Mouse (Mus musculus): ENCODE measurements around the gene Gm5105. TPM values are rescaled to one million over a fixed set of nuclear protein-coding genes. Genes with fewer than 3 reads are reported as not detected.
A peak's percentile ranks its signal among the peaks of the same experiment; 100 is the strongest.

Gm5105 gene
- polyA plus RNA-seq, 1 experiment from 2014 or later: 0.12 TPM

GRCm38 (mm10) chr3:138071476-138072073 is 4.4 kb upstream of the Gm5105 start:
- H3K36me3 ChIP-seq (ENCODE audit: insufficient read depth, low read length): no peaks in the 10 kb centered on the region
- H3K27me3 ChIP-seq (ENCODE audit: insufficient read depth, low read length): no peaks in the 10 kb centered on the region
- no peak overlapping the region for H3K4me2 ChIP-seq (replicated peaks; ENCODE audit: low read depth, low read length)
- H3K27ac ChIP-seq (ENCODE audit: low read length): no peak overlapping the region
- H3K4me3 ChIP-seq (ENCODE audit: low read length): no peak overlapping the region
- WGBS: 77% methylated on average over 10 of the region's 10 CpGs
- ATAC-seq (ENCODE audit: low FRiP score, low TSS enrichment): no peak
- H3K9me3 ChIP-seq (ENCODE audit: low read length): no peaks in the 10 kb centered on the region
- H3K9ac ChIP-seq (replicated peaks; ENCODE audit: low read length): no peak overlapping the region
- H3K4me1 ChIP-seq (ENCODE audit: insufficient read depth, low read length): peaks cover 10% of the 10 kb centered on the region

GRCm38 (mm10) chr3:138071004-138071403 is 3.8 kb upstream of the Gm5105 start:
- no peak overlapping the region for H3K9ac ChIP-seq (replicated peaks; ENCODE audit: low read length)
- peaks cover 15% of the 10 kb centered on the region for H3K4me1 ChIP-seq (ENCODE audit: insufficient read depth, low read length)
- no peak for ATAC-seq (ENCODE audit: low FRiP score, low TSS enrichment)
- H3K27ac ChIP-seq (ENCODE audit: low read length): no peak overlapping the region
- no peak overlapping the region for H3K4me2 ChIP-seq (replicated peaks; ENCODE audit: low read depth, low read length)
- no peak overlapping the region for H3K4me3 ChIP-seq (ENCODE audit: low read length)
- 21% methylated on average over 1 of the region's 1 CpGs for WGBS
- H3K36me3 ChIP-seq (ENCODE audit: insufficient read depth, low read length): no peaks in the 10 kb centered on the region
- H3K9me3 ChIP-seq (ENCODE audit: low read length): no peaks in the 10 kb centered on the region
- no peaks in the 10 kb centered on the region for H3K27me3 ChIP-seq (ENCODE audit: insufficient read depth, low read length)

- Histone ChIP-seq H3K4me2 (replicated peaks; ENCODE audit: low read depth, low read length) (no peak overlapping the region), H3K9ac (replicated peaks; ENCODE audit: low read length) (no peak overlapping the region), H3K27me3 (ENCODE audit: insufficient read depth, low read length) (no peaks in the 10 kb centered on the region), H3K27ac (ENCODE audit: low read length) (no peak overlapping the region), H3K36me3 (ENCODE audit: insufficient read depth, low read length) (no peaks in the 10 kb centered on the region), H3K4me3 (ENCODE audit: low read length) (no peak overlapping the region), H3K4me1 (ENCODE audit: insufficient read depth, low read length) (peaks cover 26% of the 10 kb centered on the region), H3K9me3 (ENCODE audit: low read length) (no peaks in the 10 kb centered on the region)
- WGBS: 71% methylated on average over 18 of the region's 18 CpGs
- no peak for ATAC-seq (ENCODE audit: low FRiP score, low TSS enrichment)
Measured at GRCm38 (mm10) chr3:138069756-138070511, 2.7 kb upstream of the Gm5105 start.

GRCm38 (mm10) chr3:138068103-138068502 is 915 bp upstream of the Gm5105 start:
- 91% methylated on average over 12 of the region's 12 CpGs for WGBS
- H3K27me3 ChIP-seq (ENCODE audit: insufficient read depth, low read length): no peaks in the 10 kb centered on the region
- H3K4me1 ChIP-seq (ENCODE audit: insufficient read depth, low read length): peaks cover 39% of the 10 kb centered on the region
- H3K9ac ChIP-seq (replicated peaks; ENCODE audit: low read length): no peak overlapping the region
- no peak overlapping the region for H3K4me2 ChIP-seq (replicated peaks; ENCODE audit: low read depth, low read length)
- H3K4me3 ChIP-seq (ENCODE audit: low read length): no peak overlapping the region
- H3K9me3 ChIP-seq (ENCODE audit: low read length): no peaks in the 10 kb centered on the region
- no peak for ATAC-seq (ENCODE audit: low FRiP score, low TSS enrichment)
- H3K27ac ChIP-seq (ENCODE audit: low read length): no peak overlapping the region
- no peaks in the 10 kb centered on the region for H3K36me3 ChIP-seq (ENCODE audit: insufficient read depth, low read length)

GRCm38 (mm10) chr3:138066348-138066856 is 786 bp downstream of the Gm5105 start:
- H3K9me3 ChIP-seq (ENCODE audit: low read length): no peaks in the 10 kb centered on the region
- peaks cover 39% of the 10 kb centered on the region for H3K4me1 ChIP-seq (ENCODE audit: insufficient read depth, low read length)
- peak overlapping the region; percentile 18; the same call in 1 of the 2 replicates for H3K9ac ChIP-seq (replicated peaks; ENCODE audit: low read length)
- H3K4me2 ChIP-seq (replicated peaks; ENCODE audit: low read depth, low read length): peak overlapping the region; percentile 47
- peak; percentile 79 for ATAC-seq (ENCODE audit: low FRiP score, low TSS enrichment)
- H3K27ac ChIP-seq (ENCODE audit: low read length): 0 out of 2 replicates have a peak overlapping the region, but pooled peaks have one; percentile 16
- H3K36me3 ChIP-seq (ENCODE audit: insufficient read depth, low read length): no peaks in the 10 kb centered on the region
- H3K4me3 ChIP-seq (ENCODE audit: low read length): peak overlapping the region; percentile 26
- H3K27me3 ChIP-seq (ENCODE audit: insufficient read depth, low read length): no peaks in the 10 kb centered on the region
- 37% methylated on average over 20 of the region's 20 CpGs for WGBS

GRCm38 (mm10) chr3:138065930-138066329 is 1.3 kb downstream of the Gm5105 start:
- Histone ChIP-seq H3K27me3 (ENCODE audit: insufficient read depth, low read length) (no peaks in the 10 kb centered on the region), H3K36me3 (ENCODE audit: insufficient read depth, low read length) (no peaks in the 10 kb centered on the region), H3K4me1 (ENCODE audit: insufficient read depth, low read length) (peaks cover 39% of the 10 kb centered on the region), H3K9me3 (ENCODE audit: low read length) (no peaks in the 10 kb centered on the region), H3K4me2 (replicated peaks; ENCODE audit: low read depth, low read length) (peak overlapping the region; percentile 47), H3K27ac (ENCODE audit: low read length) (no peak overlapping the region), H3K4me3 (ENCODE audit: low read length) (peak overlapping the region; percentile 26), H3K9ac (replicated peaks; ENCODE audit: low read length) (peak overlapping the region; percentile 18; the same call in 1 of the 2 replicates)
- 66% methylated on average over 16 of the region's 16 CpGs for WGBS
- peak; percentile 36; the same call in 1 of the 2 replicates for ATAC-seq (ENCODE audit: low FRiP score, low TSS enrichment)

- Histone ChIP-seq H3K27me3 (ENCODE audit: insufficient read depth, low read length) (no peaks in the 10 kb centered on the region), H3K9me3 (ENCODE audit: low read length) (no peaks in the 10 kb centered on the region), H3K4me1 (ENCODE audit: insufficient read depth, low read length) (peaks cover 35% of the 10 kb centered on the region), H3K4me3 (ENCODE audit: low read length) (peak within 1 kb of the TSS; percentile 4; the same call in 1 of the 2 replicates), H3K9ac (replicated peaks; ENCODE audit: low read length) (peak within 1 kb of the TSS; percentile 7; the same call in 1 of the 2 replicates), H3K27ac (ENCODE audit: low read length) (peak within 1 kb of the TSS; percentile 63), H3K36me3 (ENCODE audit: insufficient read depth, low read length) (no peaks in the 10 kb centered on the region), H3K4me2 (replicated peaks; ENCODE audit: low read depth, low read length) (peak within 1 kb of the TSS; percentile 47)
- ATAC-seq (ENCODE audit: low FRiP score, low TSS enrichment): peak; percentile 16; the same call in 1 of the 2 replicates
- 73% methylated on average over 33 of the region's 33 CpGs for WGBS
Measured at GRCm38 (mm10) chr3:138064732-138065645, 2.2 kb downstream of the Gm5105 start, which contains the start of gene 1110002E22Rik. Gene 1110002E22Rik, plus strand, starts transcription at chr3:138065052.

GRCm38 (mm10) chr3:138063731-138064329 is 3.4 kb downstream of the Gm5105 start:
- Histone ChIP-seq H3K9ac (replicated peaks; ENCODE audit: low read length) (no peak overlapping the region), H3K4me1 (ENCODE audit: insufficient read depth, low read length) (peaks cover 33% of the 10 kb centered on the region), H3K4me3 (ENCODE audit: low read length) (no peak overlapping the region), H3K27ac (ENCODE audit: low read length) (peak overlapping the region; percentile 63), H3K9me3 (ENCODE audit: low read length) (no peaks in the 10 kb centered on the region), H3K4me2 (replicated peaks; ENCODE audit: low read depth, low read length) (no peak overlapping the region), H3K27me3 (ENCODE audit: insufficient read depth, low read length) (no peaks in the 10 kb centered on the region), H3K36me3 (ENCODE audit: insufficient read depth, low read length) (no peaks in the 10 kb centered on the region)
- WGBS: 28% methylated on average over 14 of the region's 14 CpGs
- ATAC-seq (ENCODE audit: low FRiP score, low TSS enrichment): 0 out of 2 replicates have a peak, but pooled peaks have one; percentile 21

- Histone ChIP-seq H3K27ac (ENCODE audit: low read length) (no peak overlapping the region), H3K9me3 (ENCODE audit: low read length) (no peaks in the 10 kb centered on the region), H3K4me3 (ENCODE audit: low read length) (no peak overlapping the region), H3K4me2 (replicated peaks; ENCODE audit: low read depth, low read length) (no peak overlapping the region), H3K36me3 (ENCODE audit: insufficient read depth, low read length) (no peaks in the 10 kb centered on the region), H3K4me1 (ENCODE audit: insufficient read depth, low read length) (peaks cover 33% of the 10 kb centered on the region), H3K27me3 (ENCODE audit: insufficient read depth, low read length) (no peaks in the 10 kb centered on the region), H3K9ac (replicated peaks; ENCODE audit: low read length) (no peak overlapping the region)
- ATAC-seq (ENCODE audit: low FRiP score, low TSS enrichment): no peak
- 82% methylated on average over 4 of the region's 4 CpGs for WGBS
Measured at GRCm38 (mm10) chr3:138062673-138063072, 4.5 kb downstream of the Gm5105 start.

Measured in kidney, embryonic 16.5 days (tissue).